Mouse (Mus musculus): ENCODE measurements around the gene Amigo3.

DNA sequence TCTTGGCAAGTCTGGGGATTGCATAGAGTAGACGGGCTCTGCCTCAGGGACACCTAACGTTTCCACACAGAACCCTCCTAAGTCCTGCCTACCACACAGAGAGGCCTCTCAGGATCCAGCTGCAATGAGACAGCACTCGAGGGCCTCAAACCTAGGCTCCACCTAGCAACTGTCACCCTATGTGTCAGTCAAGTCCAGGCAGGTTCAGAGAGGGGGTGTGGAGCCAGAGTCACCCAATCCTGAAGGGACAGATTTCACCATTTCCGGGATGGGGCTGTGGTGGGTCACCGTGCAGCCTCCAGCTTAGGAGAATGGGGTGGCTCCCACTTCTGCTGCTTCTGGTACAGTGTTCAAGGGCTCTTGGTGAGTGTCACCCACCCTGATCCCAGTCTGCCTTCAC lies 27.2 kb downstream of the Amigo3 start, which contains the start of gene Mst1:
- TF ChIP-seq CTCF (IDR thresholded peaks at IDR 0.05; ENCODE audit: control insufficient read depth, insufficient read depth, insufficient replicate concordance, low read depth, low read length) (no peak), POLR2A (IDR thresholded peaks at IDR 0.05; ENCODE audit: control insufficient read depth, low read depth, low read length) (no peak)
